Mouse (Mus musculus): Measurements from ENCODE around the gene Fam120a. TPM values are rescaled to one million over a fixed set of nuclear protein-coding genes. Genes with fewer than 3 reads are reported as not detected.

Fam120a gene
- total and polyA plus RNA-seq, 3 experiments = 66.2 to 119 (median 82.7) TPM

GRCm38 (mm10) chr13:48838284-48838683 is 129.5 kb downstream of the Fam120a start:
- H3K9me3 ChIP-seq (replicated peaks; ENCODE audit: insufficient read depth, low read length) = no peaks in the 10 kb centered on the region
- no peaks in the 10 kb centered on the region for H3K27me3 ChIP-seq (ENCODE audit: control insufficient read depth in 1 of 2, insufficient read depth in 2 of 2, low read length in 2 of 2)
- H3K27ac ChIP-seq (ENCODE audit: control insufficient read depth, low read depth, low read length) = no peak overlapping the region
- TF ChIP-seq NRF1 (IDR thresholded peaks at IDR 0.05; ENCODE audit: insufficient read depth, low read depth, low read length, poor library complexity, severe bottlenecking) (no peak), ETS1 (IDR thresholded peaks at IDR 0.05; ENCODE audit: low read depth, low read length) (0 out of 2 replicates have a peak, but pooled peaks have one; percentile 19), TAL1 (IDR thresholded peaks at IDR 0.05; ENCODE audit: low read length) (peak; percentile 19; the same call in 1 of the 2 replicates), MAX (IDR thresholded peaks at IDR 0.05; ENCODE audit: low read length) (0 out of 2 replicates have a peak, but pooled peaks have one; percentile 13), JUND (IDR thresholded peaks at IDR 0.05; ENCODE audit: low read depth, low read length) (no peak), MAZ (IDR thresholded peaks at IDR 0.05; ENCODE audit: low read depth, low read length) (no peak), POLR2AphosphoS2 (IDR thresholded peaks at IDR 0.05; ENCODE audit: low read length) (no peak), TCF12 (IDR thresholded peaks at IDR 0.05; ENCODE audit: low read depth, low read length) (no peak), GABPA (IDR thresholded peaks at IDR 0.05; ENCODE audit: low read depth, low read length) (no peak), POLR2A (IDR thresholded peaks at IDR 0.05; ENCODE audit: control insufficient read depth in 1 of 2, insufficient read depth in 1 of 2, low read depth in 1 of 2, low read length in 2 of 2, poor library complexity in 1 of 2) (no peak), EP300 (IDR thresholded peaks at IDR 0.05; ENCODE audit: low read depth in 1 of 2, low read length in 2 of 2) (peak in 1 of 2 experiments; percentile 22; a peak in 1 of 4 replicates), GATA1 (IDR thresholded peaks at IDR 0.05; ENCODE audit: low read depth, low read length) (peak; percentile 7; the same call in 1 of the 2 replicates), BHLHE40 (IDR thresholded peaks at IDR 0.05; ENCODE audit: borderline replicate concordance, low read depth, low read length) (peak; percentile 9; the same call in 1 of the 2 replicates), POLR2AphosphoS5 (IDR thresholded peaks at IDR 0.05; ENCODE audit: borderline replicate concordance, low read depth, low read length) (no peak), RAD21 (IDR thresholded peaks at IDR 0.05; ENCODE audit: low read depth, low read length) (no peak)
- peaks cover 30% of the 10 kb centered on the region; the same call in 1 of the 2 replicates for H3K79me2 ChIP-seq (ENCODE audit: control insufficient read depth, insufficient read depth, low read length, poor library complexity)
- peak; percentile 49 for DNase-seq (ENCODE audit: low read depth, low spot score)
- peaks cover 0 to 13% of the 10 kb centered on the region in 2 experiments; a peak in 3 of 4 replicates for H3K36me3 ChIP-seq (ENCODE audit: control insufficient read depth in 1 of 2, insufficient read depth in 2 of 2, low read length in 2 of 2)
- peaks cover 2 to 7% of the 10 kb centered on the region in 2 experiments for H3K4me1 ChIP-seq (ENCODE audit: control insufficient read depth in 1 of 2, insufficient read depth in 2 of 2, low read length in 2 of 2)
- no peak overlapping the region for H3K4me3 ChIP-seq (ENCODE audit: control insufficient read depth in 1 of 2, insufficient read depth in 1 of 2, low read depth in 2 of 2, low read length in 2 of 2)
- H3K9ac ChIP-seq (ENCODE audit: control insufficient read depth, low read depth, low read length, poor library complexity, severe bottlenecking) = no peak overlapping the region

GRCm38 (mm10) chr13:48837537-48837936 is 130.3 kb downstream of the Fam120a start:
- Histone ChIP-seq H3K4me3 (ENCODE audit: control insufficient read depth in 1 of 2, insufficient read depth in 1 of 2, low read depth in 2 of 2, low read length in 2 of 2) (no peak overlapping the region), H3K36me3 (ENCODE audit: control insufficient read depth in 1 of 2, insufficient read depth in 2 of 2, low read length in 2 of 2) (peaks cover 0 to 13% of the 10 kb centered on the region in 2 experiments; a peak in 3 of 4 replicates), H3K9ac (ENCODE audit: control insufficient read depth, low read depth, low read length, poor library complexity, severe bottlenecking) (no peak overlapping the region), H3K9me3 (replicated peaks; ENCODE audit: insufficient read depth, low read length) (no peaks in the 10 kb centered on the region), H3K27ac (ENCODE audit: control insufficient read depth, low read depth, low read length) (no peak overlapping the region), H3K4me1 (ENCODE audit: control insufficient read depth in 1 of 2, insufficient read depth in 2 of 2, low read length in 2 of 2) (peaks cover 2 to 7% of the 10 kb centered on the region in 2 experiments), H3K27me3 (ENCODE audit: control insufficient read depth in 1 of 2, insufficient read depth in 2 of 2, low read length in 2 of 2) (no peaks in the 10 kb centered on the region), H3K79me2 (ENCODE audit: control insufficient read depth, insufficient read depth, low read length, poor library complexity) (peaks cover 25% of the 10 kb centered on the region; the same call in 1 of the 2 replicates)
- DNase-seq (ENCODE audit: low read depth, low spot score) = no peak
- TF ChIP-seq MEF2A (IDR thresholded peaks at IDR 0.05; ENCODE audit: extremely low read depth, insufficient replicate concordance, low read depth, low read length, poor library complexity, severe bottlenecking) (no peak), TBP (IDR thresholded peaks at IDR 0.05; ENCODE audit: low read depth, low read length) (no peak), ETS1 (IDR thresholded peaks at IDR 0.05; ENCODE audit: low read depth, low read length) (no peak), ZKSCAN1 (IDR thresholded peaks at IDR 0.05; ENCODE audit: low read depth, low read length) (no peak), MYC (IDR thresholded peaks at IDR 0.05; ENCODE audit: low read depth, low read length) (no peak), MAFK (IDR thresholded peaks at IDR 0.05; ENCODE audit: borderline replicate concordance, low read depth, low read length) (no peak), RAD21 (IDR thresholded peaks at IDR 0.05; ENCODE audit: low read depth, low read length) (no peak), UBTF (IDR thresholded peaks at IDR 0.05; ENCODE audit: borderline replicate concordance, insufficient read depth, low read depth, low read length) (no peak), BHLHE40 (IDR thresholded peaks at IDR 0.05; ENCODE audit: borderline replicate concordance, low read depth, low read length) (no peak), POLR2A (IDR thresholded peaks at IDR 0.05; ENCODE audit: control insufficient read depth in 1 of 2, insufficient read depth in 1 of 2, low read depth in 1 of 2, low read length in 2 of 2, poor library complexity in 1 of 2) (no peak), KAT2A (conservative IDR thresholded peaks at IDR 0.05; ENCODE audit: low read depth, low read length) (no peak), CTCF (IDR thresholded peaks at IDR 0.05 in 2 of 3, conservative IDR thresholded peaks at IDR 0.05 in 1 of 3; ENCODE audit: control insufficient read depth in 1 of 3, insufficient read depth in 1 of 3, low read depth in 2 of 3, low read length in 3 of 3, poor library complexity in 1 of 3, severe bottlenecking in 1 of 3) (no peak), TAL1 (IDR thresholded peaks at IDR 0.05; ENCODE audit: low read length) (no peak), CHD1 (IDR thresholded peaks at IDR 0.05; ENCODE audit: low read depth, low read length) (no peak), ELF1 (IDR thresholded peaks at IDR 0.05; ENCODE audit: low read depth, low read length) (no peak)

All from MEL (cell line).